Mouse (Mus musculus): ENCODE data around the gene Spata13. TPM values are rescaled to one million over a fixed set of nuclear protein-coding genes. Genes with fewer than 3 reads are reported as not detected.

Spata13 gene
- polyA plus RNA-seq, 1 experiment from 2014 or later, result 11.6 TPM

- H3K4me2 ChIP-seq (ENCODE audit: low read length), result no peak overlapping the region
- no peak for ATAC-seq (ENCODE audit: insufficient number of reproducible peaks, insufficient read depth, low FRiP score, low read depth)
Measured at GRCm38 (mm10) chr14:60676625-60677314, 43.0 kb downstream of the Spata13 start.

GRCm38 (mm10) chr14:60682361-60683023, 48.7 kb downstream of the Spata13 start:
- H3K9ac ChIP-seq (ENCODE audit: low read length), result no peak overlapping the region
- 34% methylated on average over 12 of the region's 12 CpGs for WGBS
- H3K4me1 ChIP-seq (ENCODE audit: control insufficient read depth in 2 of 2, insufficient read depth in 2 of 2, low read length in 2 of 2), result peaks cover 8 to 9% of the 10 kb centered on the region in 2 experiments
- no peaks in the 10 kb centered on the region for H3K9me3 ChIP-seq (ENCODE audit: control insufficient read depth, low read length)
- H3K36me3 ChIP-seq (ENCODE audit: control insufficient read depth, insufficient read depth, low read length), result no peaks in the 10 kb centered on the region
- 0 out of 2 replicates have a peak, but pooled peaks have one; percentile 54 for ATAC-seq (ENCODE audit: insufficient number of reproducible peaks, insufficient read depth, low FRiP score, low read depth)
- H3K27ac ChIP-seq (replicated peaks in 1 of 2; ENCODE audit: control insufficient read depth in 1 of 2, insufficient read depth in 1 of 2, low read depth in 2 of 2, low read length in 2 of 2), result peak overlapping the region; percentile 33 to 34; a peak in 2 of 4 replicates
- H3K27me3 ChIP-seq (ENCODE audit: control insufficient read depth, insufficient read depth, low read length), result no peaks in the 10 kb centered on the region
- 0 out of 2 replicates have a peak overlapping the region, but pooled peaks have one; percentile 9 for H3K4me2 ChIP-seq (ENCODE audit: low read length)
- no peak overlapping the region for H3K4me3 ChIP-seq (ENCODE audit: control insufficient read depth in 1 of 2, insufficient read depth in 1 of 2, low read depth in 1 of 2, low read length in 2 of 2)

More at GRCm38 (mm10) chr14:60676625-60677314, 43.0 kb downstream of the Spata13 start:
- no peak overlapping the region for H3K27ac ChIP-seq (replicated peaks in 1 of 2; ENCODE audit: control insufficient read depth in 1 of 2, insufficient read depth in 1 of 2, low read depth in 2 of 2, low read length in 2 of 2)
- no peak overlapping the region for H3K9ac ChIP-seq (ENCODE audit: low read length)
- WGBS, result 80% methylated on average over 2 of the region's 2 CpGs
- H3K27me3 ChIP-seq (ENCODE audit: control insufficient read depth, insufficient read depth, low read length), result no peaks in the 10 kb centered on the region
- no peak overlapping the region for H3K4me3 ChIP-seq (ENCODE audit: control insufficient read depth in 1 of 2, insufficient read depth in 1 of 2, low read depth in 1 of 2, low read length in 2 of 2)
- H3K9me3 ChIP-seq (ENCODE audit: control insufficient read depth, low read length), result no peaks in the 10 kb centered on the region
- H3K36me3 ChIP-seq (ENCODE audit: control insufficient read depth, insufficient read depth, low read length), result no peaks in the 10 kb centered on the region
- H3K4me1 ChIP-seq (ENCODE audit: control insufficient read depth in 2 of 2, insufficient read depth in 2 of 2, low read length in 2 of 2), result no peaks in the 10 kb centered on the region

- no peak for ATAC-seq (ENCODE audit: insufficient number of reproducible peaks, insufficient read depth, low FRiP score, low read depth)
- Histone ChIP-seq H3K4me1 (ENCODE audit: control insufficient read depth in 2 of 2, insufficient read depth in 2 of 2, low read length in 2 of 2) (peaks cover 8 to 9% of the 10 kb centered on the region in 2 experiments), H3K27ac (replicated peaks in 1 of 2; ENCODE audit: control insufficient read depth in 1 of 2, insufficient read depth in 1 of 2, low read depth in 2 of 2, low read length in 2 of 2) (no peak overlapping the region), H3K4me2 (ENCODE audit: low read length) (no peak overlapping the region), H3K4me3 (ENCODE audit: control insufficient read depth in 1 of 2, insufficient read depth in 1 of 2, low read depth in 1 of 2, low read length in 2 of 2) (no peak overlapping the region), H3K36me3 (ENCODE audit: control insufficient read depth, insufficient read depth, low read length) (no peaks in the 10 kb centered on the region), H3K9ac (ENCODE audit: low read length) (no peak overlapping the region), H3K27me3 (ENCODE audit: control insufficient read depth, insufficient read depth, low read length) (no peaks in the 10 kb centered on the region), H3K9me3 (ENCODE audit: control insufficient read depth, low read length) (no peaks in the 10 kb centered on the region)
- WGBS, result 85% methylated on average over 10 of the region's 10 CpGs
Measured at GRCm38 (mm10) chr14:60683989-60684388, 50.2 kb downstream of the Spata13 start.

GRCm38 (mm10) chr14:60686733-60687132, 52.9 kb downstream of the Spata13 start:
- Histone ChIP-seq H3K9ac (ENCODE audit: low read length) (no peak overlapping the region), H3K9me3 (ENCODE audit: control insufficient read depth, low read length) (no peaks in the 10 kb centered on the region), H3K4me1 (ENCODE audit: control insufficient read depth in 2 of 2, insufficient read depth in 2 of 2, low read length in 2 of 2) (peaks cover 8 to 9% of the 10 kb centered on the region in 2 experiments), H3K27ac (replicated peaks in 1 of 2; ENCODE audit: control insufficient read depth in 1 of 2, insufficient read depth in 1 of 2, low read depth in 2 of 2, low read length in 2 of 2) (no peak overlapping the region), H3K36me3 (ENCODE audit: control insufficient read depth, insufficient read depth, low read length) (no peaks in the 10 kb centered on the region), H3K4me2 (ENCODE audit: low read length) (no peak overlapping the region), H3K27me3 (ENCODE audit: control insufficient read depth, insufficient read depth, low read length) (peaks cover 4% of the 10 kb centered on the region; the same call in 1 of the 2 replicates), H3K4me3 (ENCODE audit: control insufficient read depth in 1 of 2, insufficient read depth in 1 of 2, low read depth in 1 of 2, low read length in 2 of 2) (no peak overlapping the region)
- ATAC-seq (ENCODE audit: insufficient number of reproducible peaks, insufficient read depth, low FRiP score, low read depth), result no peak
- 85% methylated on average over 11 of the region's 11 CpGs for WGBS

GRCm38 (mm10) chr14:60687241-60687640, 53.4 kb downstream of the Spata13 start:
- no peak for ATAC-seq (ENCODE audit: insufficient number of reproducible peaks, insufficient read depth, low FRiP score, low read depth)
- Histone ChIP-seq H3K27me3 (ENCODE audit: control insufficient read depth, insufficient read depth, low read length) (peaks cover 4% of the 10 kb centered on the region; the same call in 1 of the 2 replicates), H3K36me3 (ENCODE audit: control insufficient read depth, insufficient read depth, low read length) (no peaks in the 10 kb centered on the region), H3K9ac (ENCODE audit: low read length) (no peak overlapping the region), H3K27ac (replicated peaks in 1 of 2; ENCODE audit: control insufficient read depth in 1 of 2, insufficient read depth in 1 of 2, low read depth in 2 of 2, low read length in 2 of 2) (no peak overlapping the region), H3K4me3 (ENCODE audit: control insufficient read depth in 1 of 2, insufficient read depth in 1 of 2, low read depth in 1 of 2, low read length in 2 of 2) (no peak overlapping the region), H3K4me2 (ENCODE audit: low read length) (no peak overlapping the region), H3K9me3 (ENCODE audit: control insufficient read depth, low read length) (no peaks in the 10 kb centered on the region), H3K4me1 (ENCODE audit: control insufficient read depth in 2 of 2, insufficient read depth in 2 of 2, low read length in 2 of 2) (peaks cover 7% of the 10 kb centered on the region in 2 experiments)
- 81% methylated on average over 7 of the region's 7 CpGs for WGBS

- no peak; the same call in 1 of the 2 replicates for ATAC-seq (ENCODE audit: insufficient number of reproducible peaks, insufficient read depth, low FRiP score, low read depth)
- H3K36me3 ChIP-seq (ENCODE audit: control insufficient read depth, insufficient read depth, low read length), result no peaks in the 10 kb centered on the region
- no peak overlapping the region for H3K4me2 ChIP-seq (ENCODE audit: low read length)
- no peak overlapping the region for H3K4me3 ChIP-seq (ENCODE audit: control insufficient read depth in 1 of 2, insufficient read depth in 1 of 2, low read depth in 1 of 2, low read length in 2 of 2)
- H3K4me1 ChIP-seq (ENCODE audit: control insufficient read depth in 2 of 2, insufficient read depth in 2 of 2, low read length in 2 of 2), result no peaks in the 10 kb centered on the region
- no peaks in the 10 kb centered on the region for H3K9me3 ChIP-seq (ENCODE audit: control insufficient read depth, low read length)
- 33% methylated on average over 7 of the region's 7 CpGs for WGBS
- H3K9ac ChIP-seq (ENCODE audit: low read length), result no peak overlapping the region
- H3K27ac ChIP-seq (replicated peaks in 1 of 2; ENCODE audit: control insufficient read depth in 1 of 2, insufficient read depth in 1 of 2, low read depth in 2 of 2, low read length in 2 of 2), result no peak overlapping the region
- peaks cover 4% of the 10 kb centered on the region; the same call in 1 of the 2 replicates for H3K27me3 ChIP-seq (ENCODE audit: control insufficient read depth, insufficient read depth, low read length)
Measured at GRCm38 (mm10) chr14:60688509-60689205, 54.9 kb downstream of the Spata13 start.

GRCm38 (mm10) chr14:60689768-60690167, 56.0 kb downstream of the Spata13 start:
- H3K27me3 ChIP-seq (ENCODE audit: control insufficient read depth, insufficient read depth, low read length), result peaks cover 4% of the 10 kb centered on the region; the same call in 1 of the 2 replicates
- ATAC-seq (ENCODE audit: insufficient number of reproducible peaks, insufficient read depth, low FRiP score, low read depth), result no peak
- no peak overlapping the region for H3K4me2 ChIP-seq (ENCODE audit: low read length)
- no peaks in the 10 kb centered on the region for H3K36me3 ChIP-seq (ENCODE audit: control insufficient read depth, insufficient read depth, low read length)
- no peak overlapping the region for H3K4me3 ChIP-seq (ENCODE audit: control insufficient read depth in 1 of 2, insufficient read depth in 1 of 2, low read depth in 1 of 2, low read length in 2 of 2)
- 78% methylated on average over 5 of the region's 5 CpGs for WGBS
- no peaks in the 10 kb centered on the region for H3K9me3 ChIP-seq (ENCODE audit: control insufficient read depth, low read length)
- no peaks in the 10 kb centered on the region for H3K4me1 ChIP-seq (ENCODE audit: control insufficient read depth in 2 of 2, insufficient read depth in 2 of 2, low read length in 2 of 2)
- no peak overlapping the region for H3K9ac ChIP-seq (ENCODE audit: low read length)
- H3K27ac ChIP-seq (replicated peaks in 1 of 2; ENCODE audit: control insufficient read depth in 1 of 2, insufficient read depth in 1 of 2, low read depth in 2 of 2, low read length in 2 of 2), result no peak overlapping the region

Measured in heart, embryonic 14.5 days (tissue).